Mouse (Mus musculus) limb, embryonic 13.5 days (tissue): ENCODE data around the gene Olfr519. TPM values are rescaled to one million over a fixed set of nuclear protein-coding genes. Genes with fewer than 3 reads are reported as not detected.

ENCODE experiments used
- ATAC-seq: fragments of 200-750 bp; cut with Nextera tagmentation; 2 replicates; pipeline ENCODE4 v1.8.0; 2017; ENCODE audit warnings: low read depth, moderate number of reproducible peaks, moderate TSS enrichment; ENCODE audit not compliant: low FRiP score
- H3K27ac ChIP-seq: fragments of 300-500 bp; sonication (generic); 2 replicates; pipeline ENCODE4 v1.5.1; 2015; ENCODE audit warnings: inconsistent platforms, mild to moderate bottlenecking, moderate library complexity
- H3K27me3 ChIP-seq: fragments of 300-500 bp; sonication (generic); 2 replicates; pipeline ENCODE4 v1.6.1; 2015; ENCODE audit warnings: mild to moderate bottlenecking, inconsistent platforms
- H3K36me3 ChIP-seq: fragments of 300-500 bp; sonication (generic); 2 replicates; pipeline ENCODE4 v1.6.1; 2015; ENCODE audit warnings: inconsistent platforms, mild to moderate bottlenecking, moderate library complexity
- H3K4me1 ChIP-seq: fragments of 300-500 bp; sonication (generic); 2 replicates; pipeline ENCODE4 v1.6.1; 2015; ENCODE audit warnings: inconsistent platforms
- H3K4me2 ChIP-seq: fragments of 300-500 bp; sonication (generic); replicated peaks from 2 replicates; pipeline ENCODE4 v1.6.1; 2015; ENCODE audit warnings: inconsistent platforms, mild to moderate bottlenecking, moderate library complexity
- H3K4me3 ChIP-seq: fragments of 300-500 bp; sonication (generic); 2 replicates; pipeline ENCODE4 v1.5.1; 2015; ENCODE audit warnings: moderate library complexity, mild to moderate bottlenecking, inconsistent platforms
- H3K9ac ChIP-seq: fragments of 300-500 bp; sonication (generic); 2 replicates; pipeline ENCODE4 v1.6.1; 2015; ENCODE audit warnings: mild to moderate bottlenecking, inconsistent platforms
- H3K9me3 ChIP-seq: fragments of 300-500 bp; sonication (generic); 2 replicates; pipeline ENCODE4 v1.6.1; 2016; ENCODE audit warnings: inconsistent platforms
- WGBS: fragments of 180-500 bp; shearing (Covaris S2); methylation state at CpG from one replicate; pipeline ENCODE4 v1.1.7; 2015; 5-methylcytosine and 5-hydroxymethylcytosine counted together
- polyA plus RNA-seq: library from polyadenylated mRNA; unstranded; fragments of >200 nt; fragmentation: Nextera tagmentation; extraction: Ambion mirVana; gene quantifications from 2 replicates; pipeline ENCODE4 v1.2.1, GENCODE M21; 2015

Gene Olfr519
- polyA plus RNA-seq: not detected in 2 replicates

DNA sequence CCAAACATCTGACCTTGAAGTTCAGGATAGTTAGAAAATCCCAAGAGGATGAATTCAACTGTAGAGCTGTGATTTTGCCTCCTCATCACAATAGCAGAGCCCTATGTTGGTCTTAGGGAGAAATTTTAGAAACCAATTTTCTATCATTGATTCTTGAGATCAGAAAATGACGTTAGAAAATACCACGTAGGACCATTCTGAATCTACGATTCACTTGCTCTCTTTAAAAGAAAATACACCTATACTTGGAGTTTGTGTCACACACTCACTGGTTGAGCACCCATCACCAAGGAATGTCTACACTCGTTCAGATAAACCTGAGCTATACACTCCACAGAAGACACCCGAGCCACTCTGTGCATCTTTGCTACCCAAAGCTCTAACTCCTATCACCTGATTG is at the start of gene Olfr519:
Gene Olfr519 (minus strand): TSS at position 101 of the 400 bp plus-strand sequence.
- H3K27ac ChIP-seq: no peak within 1 kb of the TSS
- 89% methylated on average over 5 of the region's 5 CpGs for WGBS

DNA sequence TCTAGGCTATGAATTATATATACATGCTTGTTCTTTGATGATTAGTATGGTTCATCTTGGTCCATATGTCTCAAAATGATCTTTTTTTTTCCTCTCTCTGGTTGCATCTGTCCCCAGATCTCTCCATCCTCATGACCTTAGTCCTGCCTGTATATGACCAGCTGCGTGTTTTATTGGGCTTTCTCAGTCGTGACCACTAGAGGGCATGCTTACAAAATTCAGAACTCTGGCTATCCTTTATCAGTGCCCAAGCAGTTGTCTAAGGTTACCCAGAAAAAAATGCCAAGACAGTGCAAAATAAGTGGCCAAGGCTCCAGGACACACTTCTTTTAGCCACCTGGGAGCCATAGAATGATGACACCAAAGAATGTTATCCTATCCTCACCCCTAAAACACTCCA is 49.8 kb upstream of the Olfr519 start:
- Histone ChIP-seq H3K27me3 (peaks cover 4% of the 10 kb centered on the region), H3K27ac (no peak overlapping the region), H3K4me1 (no peaks in the 10 kb centered on the region), H3K4me3 (no peak overlapping the region), H3K9me3 (no peaks in the 10 kb centered on the region), H3K9ac (no peak overlapping the region), H3K4me2 (no peak overlapping the region), H3K36me3 (peaks cover 65% of the 10 kb centered on the region)
- peak; percentile 22; the same call in 1 of the 2 replicates for ATAC-seq
- 9% methylated on average over 2 of the region's 2 CpGs for WGBS

More for the DNA sequence above, at the start of gene Olfr519:
- Histone ChIP-seq H3K4me2 (no peak within 1 kb of the TSS), H3K4me3 (no peak within 1 kb of the TSS), H3K27me3 (no peaks in the 10 kb centered on the region), H3K9me3 (no peaks in the 10 kb centered on the region), H3K36me3 (no peaks in the 10 kb centered on the region), H3K4me1 (no peaks in the 10 kb centered on the region), H3K9ac (no peak within 1 kb of the TSS)
- no peak for ATAC-seq

DNA sequence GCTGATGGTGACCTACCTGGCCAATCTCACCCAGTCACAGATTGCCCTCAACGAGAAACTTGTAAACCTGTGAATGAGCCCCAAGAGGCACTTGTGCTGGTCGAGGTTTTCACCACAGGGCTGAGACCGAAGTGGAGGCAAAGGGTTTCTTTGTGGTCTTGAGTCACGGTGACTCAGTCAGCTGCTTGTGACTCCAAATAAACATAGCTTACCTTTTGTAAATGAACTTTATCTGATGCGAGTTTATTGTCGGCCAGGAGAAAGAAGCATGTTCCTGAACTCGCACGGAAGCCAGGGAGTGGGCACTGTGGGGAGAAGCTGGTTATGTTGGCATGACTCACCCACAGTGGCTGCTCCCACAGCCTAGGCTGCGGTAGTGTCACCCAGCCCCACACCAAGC is 47.2 kb upstream of the Olfr519 start:
- Histone ChIP-seq H3K4me3 (no peak overlapping the region), H3K9me3 (no peaks in the 10 kb centered on the region), H3K4me2 (no peak overlapping the region), H3K9ac (no peak overlapping the region), H3K27ac (no peak overlapping the region), H3K27me3 (no peaks in the 10 kb centered on the region), H3K36me3 (peaks cover 88% of the 10 kb centered on the region), H3K4me1 (peaks cover 4% of the 10 kb centered on the region; the same call in 1 of the 2 replicates)
- ATAC-seq: no peak
- 84% methylated on average over 9 of the region's 9 CpGs for WGBS

- Histone ChIP-seq H3K4me3 (no peak overlapping the region), H3K9me3 (no peaks in the 10 kb centered on the region), H3K9ac (no peak overlapping the region), H3K36me3 (peaks cover 52% of the 10 kb centered on the region), H3K4me2 (0 out of 2 replicates have a peak overlapping the region, but pooled peaks have one; percentile 82), H3K27ac (no peak overlapping the region), H3K4me1 (peaks cover 21% of the 10 kb centered on the region), H3K27me3 (no peaks in the 10 kb centered on the region)
- 93% methylated on average over 4 of the region's 4 CpGs for WGBS
- no peak for ATAC-seq
Measured at GRCm38 (mm10) chr7:108936591-108936990, 42.4 kb upstream of the Olfr519 start.

DNA sequence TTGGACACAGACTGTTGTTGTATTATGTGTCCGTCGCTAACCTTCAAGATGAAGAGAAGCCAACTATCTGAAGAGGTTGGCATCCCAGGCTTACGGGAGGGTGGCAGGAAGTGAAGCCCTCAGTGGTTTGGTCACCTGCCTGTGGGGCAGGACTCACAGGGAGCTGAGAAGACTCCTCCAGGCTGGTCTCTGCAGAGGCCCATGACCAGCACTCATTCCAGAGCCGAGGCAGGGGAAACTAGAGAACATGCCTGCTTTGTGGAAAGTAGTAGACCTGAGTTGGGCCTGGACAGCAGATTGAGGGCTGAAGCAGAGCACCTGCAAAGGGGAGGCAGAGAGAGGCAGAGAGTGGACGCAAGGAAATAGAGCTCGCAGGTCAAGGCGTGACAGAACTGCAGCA is 41.2 kb upstream of the Olfr519 start:
- 86% methylated on average over 7 of the region's 7 CpGs for WGBS
- Histone ChIP-seq H3K27ac (no peak overlapping the region), H3K9ac (peak overlapping the region; percentile 96), H3K4me3 (peak overlapping the region; percentile 97), H3K27me3 (no peaks in the 10 kb centered on the region), H3K4me2 (peak overlapping the region; percentile 82), H3K9me3 (no peaks in the 10 kb centered on the region), H3K36me3 (peaks cover 41% of the 10 kb centered on the region), H3K4me1 (peaks cover 21% of the 10 kb centered on the region)
- ATAC-seq: no peak

GRCm38 (mm10) chr7:108934836-108935235 is 40.6 kb upstream of the Olfr519 start:
- no peak; the same call in 1 of the 2 replicates for ATAC-seq
- 4% methylated on average over 8 of the region's 8 CpGs for WGBS
- Histone ChIP-seq H3K27ac (peak overlapping the region; percentile 79; the same call in 1 of the 2 replicates), H3K9ac (peak overlapping the region; percentile 96), H3K4me2 (peak overlapping the region; percentile 82), H3K4me1 (peaks cover 21% of the 10 kb centered on the region), H3K9me3 (no peaks in the 10 kb centered on the region), H3K27me3 (no peaks in the 10 kb centered on the region), H3K36me3 (peaks cover 35% of the 10 kb centered on the region), H3K4me3 (peak overlapping the region; percentile 97)

DNA sequence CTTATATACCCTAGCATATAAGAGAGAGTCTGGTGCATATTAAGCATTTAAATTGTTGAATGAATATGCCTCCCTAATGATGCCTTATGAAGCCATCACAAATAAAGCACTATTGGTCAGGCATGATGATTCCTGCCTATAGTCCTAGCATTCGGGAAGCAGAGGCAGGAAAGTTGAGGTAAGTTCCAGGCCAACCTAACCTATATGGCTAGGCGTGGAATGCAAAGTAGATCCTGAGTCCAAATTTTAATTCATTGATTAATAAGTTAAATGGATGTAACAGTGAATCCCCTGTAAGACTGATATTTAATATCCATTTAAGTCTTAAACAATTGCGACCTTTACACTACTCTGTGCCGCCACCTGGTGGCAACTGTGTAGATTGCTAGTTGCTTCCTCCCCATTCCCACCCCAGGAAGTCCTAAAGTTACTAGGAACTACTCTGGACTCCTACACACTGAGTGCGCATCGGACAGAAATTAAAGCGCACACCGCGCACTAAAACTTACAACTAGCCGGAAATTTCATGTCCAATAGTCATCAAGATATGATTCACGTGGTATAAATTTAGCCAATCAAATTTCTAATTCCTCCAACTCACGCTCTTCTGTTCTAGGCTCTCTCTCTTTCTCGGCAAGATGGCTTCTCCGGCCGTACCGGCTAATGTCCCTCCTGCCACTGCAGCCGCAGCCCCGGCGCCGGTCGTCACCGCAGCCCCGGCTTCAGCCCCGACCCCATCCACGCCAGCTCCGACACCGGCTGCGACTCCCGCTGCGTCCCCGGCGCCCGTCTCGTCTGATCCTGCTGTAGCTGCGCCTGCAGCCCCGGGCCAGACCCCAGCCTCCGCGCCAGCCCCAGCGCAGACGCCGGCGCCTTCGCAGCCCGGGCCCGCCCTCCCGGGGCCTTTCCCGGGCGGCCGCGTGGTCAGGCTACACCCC is 39.8 kb upstream of the Olfr519 start, which contains the start of gene Eif3f:
Gene Eif3f (plus strand): TSS at position 624 of the 938 bp plus-strand sequence.
- peak within 1 kb of the TSS; percentile 96 for H3K9ac ChIP-seq
- ATAC-seq: peak; percentile 97
- peaks cover 27% of the 10 kb centered on the region for H3K36me3 ChIP-seq
- WGBS: 2% methylated on average over 50 of the region's 50 CpGs
- no peaks in the 10 kb centered on the region for H3K9me3 ChIP-seq
- peaks cover 21% of the 10 kb centered on the region for H3K4me1 ChIP-seq
- H3K4me2 ChIP-seq: peak within 1 kb of the TSS; percentile 82
- no peaks in the 10 kb centered on the region for H3K27me3 ChIP-seq
- peak within 1 kb of the TSS; percentile 79 for H3K27ac ChIP-seq
- H3K4me3 ChIP-seq: peak within 1 kb of the TSS; percentile 97

DNA sequence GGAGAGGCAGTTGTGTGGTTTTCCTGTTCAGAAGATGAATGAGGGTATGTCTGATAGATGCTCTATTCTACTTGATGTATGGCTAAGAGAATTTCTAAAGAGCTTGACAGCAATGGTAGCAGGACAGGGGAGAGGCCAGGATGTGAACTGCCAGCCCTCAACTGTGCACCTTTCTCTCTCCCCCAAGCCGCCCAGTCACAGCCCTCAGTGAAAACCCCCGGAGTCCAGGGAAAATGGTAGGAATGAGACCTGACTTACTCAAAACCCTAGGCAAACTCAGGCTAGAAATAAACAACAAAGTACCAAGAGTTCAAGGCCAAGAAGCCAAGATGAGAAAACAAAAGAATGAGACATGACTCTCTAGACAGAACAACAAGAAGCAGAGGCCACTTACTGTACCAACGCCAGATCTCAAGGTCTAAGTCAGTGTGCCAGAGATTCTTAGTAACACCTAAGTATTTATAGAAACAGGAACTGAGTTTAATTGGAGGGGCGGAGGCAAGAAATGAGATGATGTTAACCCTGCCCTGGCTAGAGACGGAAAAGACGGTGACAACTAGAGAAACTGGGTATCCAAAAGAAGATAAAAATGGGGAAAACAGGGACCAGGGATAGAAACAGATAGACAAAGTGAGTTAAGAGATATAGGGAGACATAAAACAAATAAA is 35.6 kb upstream of the Olfr519 start, which contains the start of gene Nlrp10:
Gene Nlrp10 (minus strand): TSS at position 453 of the 668 bp plus-strand sequence.
- 67% methylated on average over 6 of the region's 6 CpGs for WGBS
- no peaks in the 10 kb centered on the region for H3K9me3 ChIP-seq
- no peak for ATAC-seq

DNA sequence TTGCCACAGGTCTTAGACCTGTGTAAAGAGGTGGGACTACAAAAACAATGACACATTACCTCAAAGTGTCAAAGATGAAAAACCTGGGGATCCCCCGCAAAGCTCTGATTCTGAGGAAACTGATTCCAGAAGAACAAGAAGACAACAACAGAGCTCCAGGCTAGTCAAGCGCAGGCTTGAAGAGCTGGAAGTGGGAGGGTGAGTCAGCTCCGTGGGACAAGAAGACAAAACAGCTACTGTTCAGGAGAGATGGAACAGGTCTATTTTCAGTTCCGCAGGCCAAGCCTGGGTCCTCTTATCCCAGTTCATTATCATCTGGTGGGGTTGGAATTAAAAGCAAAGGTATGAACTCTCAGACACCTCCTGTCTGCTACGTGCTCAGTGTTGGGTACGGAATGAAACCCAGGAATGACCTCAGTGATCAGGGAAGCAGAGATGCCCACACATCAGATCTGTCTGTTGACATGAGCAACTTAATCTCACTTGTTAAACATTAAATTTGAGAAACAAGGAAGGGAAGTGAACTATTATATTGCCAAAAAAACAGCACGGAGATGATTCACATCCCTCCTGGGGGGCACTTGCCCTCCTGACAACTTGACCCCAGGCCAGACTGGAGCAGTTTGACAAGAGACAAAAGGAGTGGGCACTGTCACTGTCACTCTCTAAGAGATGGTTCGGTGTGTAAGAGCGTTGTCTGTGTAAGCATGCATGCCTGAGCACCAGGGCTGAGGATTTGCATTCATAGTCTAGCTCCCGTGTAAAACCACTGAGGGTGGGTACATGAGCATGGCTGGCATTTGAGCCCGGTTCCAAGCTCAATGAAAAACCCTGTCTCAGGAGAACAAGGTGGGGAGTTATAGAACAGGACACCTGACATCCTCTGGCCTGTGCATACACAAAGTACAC is 34.3 kb upstream of the Olfr519 start:
- Histone ChIP-seq H3K27me3 (no peaks in the 10 kb centered on the region), H3K36me3 (no peaks in the 10 kb centered on the region), H3K4me1 (no peaks in the 10 kb centered on the region), H3K9ac (no peak overlapping the region), H3K4me3 (no peak overlapping the region), H3K4me2 (no peak overlapping the region), H3K27ac (no peak overlapping the region), H3K9me3 (no peaks in the 10 kb centered on the region)
- 81% methylated on average over 11 of the region's 11 CpGs for WGBS
- ATAC-seq: no peak

More for the DNA sequence above, 35.6 kb upstream of the Olfr519 start, which contains the start of gene Nlrp10:
- H3K9ac ChIP-seq: no peak within 1 kb of the TSS
- H3K36me3 ChIP-seq: no peaks in the 10 kb centered on the region
- H3K27me3 ChIP-seq: no peaks in the 10 kb centered on the region
- no peak within 1 kb of the TSS for H3K27ac ChIP-seq
- peaks cover 1% of the 10 kb centered on the region for H3K4me1 ChIP-seq
- H3K4me2 ChIP-seq: no peak within 1 kb of the TSS
- no peak within 1 kb of the TSS for H3K4me3 ChIP-seq

GRCm38 (mm10) chr7:108927043-108927442 is 32.8 kb upstream of the Olfr519 start:
- ATAC-seq: no peak
- Histone ChIP-seq H3K4me3 (no peak overlapping the region), H3K9ac (no peak overlapping the region), H3K4me2 (no peak overlapping the region), H3K9me3 (no peaks in the 10 kb centered on the region), H3K36me3 (no peaks in the 10 kb centered on the region), H3K4me1 (no peaks in the 10 kb centered on the region), H3K27ac (no peak overlapping the region), H3K27me3 (no peaks in the 10 kb centered on the region)
- WGBS: 68% methylated on average over 4 of the region's 4 CpGs

DNA sequence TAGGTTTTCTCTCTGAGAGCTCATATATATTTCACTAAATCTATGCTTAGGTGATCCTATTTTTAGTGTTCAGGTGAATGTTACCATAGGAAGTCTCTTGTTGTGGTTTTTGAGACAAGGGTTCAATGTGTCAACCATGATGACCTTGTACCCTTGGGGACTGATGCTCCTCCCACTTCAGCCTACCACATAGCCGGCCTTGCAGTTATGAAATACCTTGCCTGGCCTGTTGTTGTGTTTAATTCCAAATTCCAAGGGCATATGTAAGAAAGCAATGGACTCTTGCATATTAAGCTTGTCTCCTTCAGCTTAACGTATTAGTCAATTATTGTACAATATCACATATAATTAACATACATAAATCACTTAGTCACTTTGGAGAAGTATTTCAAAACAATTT is 9.7 kb upstream of the Olfr519 start:
- Histone ChIP-seq H3K27ac (no peak overlapping the region), H3K9me3 (no peaks in the 10 kb centered on the region), H3K36me3 (no peaks in the 10 kb centered on the region), H3K4me1 (no peaks in the 10 kb centered on the region), H3K4me2 (no peak overlapping the region), H3K27me3 (no peaks in the 10 kb centered on the region), H3K4me3 (no peak overlapping the region), H3K9ac (no peak overlapping the region)
- no peak for ATAC-seq
- 77% methylated on average over 2 of the region's 2 CpGs for WGBS
